Mouse (Mus musculus) telencephalon, adult 2 months (tissue): Measurements from ENCODE around the gene Atxn1.

ENCODE experiments used
- DNase-seq: peaks from one replicate; pipeline ENCODE4 v3.0.0-alpha.2; 2011; ENCODE audit warnings: low read depth, low spot score

Atxn1 gene

DNA sequence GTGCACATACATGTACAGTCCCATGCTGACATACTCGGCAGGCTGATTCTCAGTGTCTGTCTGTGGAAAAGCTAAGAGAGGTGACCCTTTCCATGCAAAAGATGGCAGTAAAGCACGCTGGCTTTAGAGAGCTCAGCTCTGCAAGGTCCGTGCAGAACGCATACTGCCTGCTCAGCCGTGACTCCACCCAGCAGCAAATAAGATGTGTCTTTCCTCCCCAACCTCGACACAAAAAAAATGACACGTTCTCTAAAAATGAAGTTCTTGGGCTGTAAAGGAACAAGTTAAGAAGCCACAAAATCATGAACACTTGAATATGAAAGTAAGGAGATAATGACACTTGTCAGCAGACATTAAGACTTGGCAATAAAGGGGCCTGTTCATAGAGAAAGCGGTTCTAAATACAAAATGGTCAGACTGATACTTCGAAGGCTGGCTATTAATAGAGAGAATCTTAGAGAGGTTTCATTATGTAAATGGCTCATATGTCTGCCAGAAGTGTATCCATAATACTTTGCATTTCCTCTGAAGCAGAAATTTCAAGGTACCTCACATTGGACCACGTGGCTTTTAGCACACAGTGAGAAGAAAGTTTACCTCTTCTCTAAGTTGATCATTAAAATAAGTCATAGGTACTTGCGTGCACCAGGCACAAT lies 132.0 kb downstream of the Atxn1 start:
- no peak for DNase-seq

DNA sequence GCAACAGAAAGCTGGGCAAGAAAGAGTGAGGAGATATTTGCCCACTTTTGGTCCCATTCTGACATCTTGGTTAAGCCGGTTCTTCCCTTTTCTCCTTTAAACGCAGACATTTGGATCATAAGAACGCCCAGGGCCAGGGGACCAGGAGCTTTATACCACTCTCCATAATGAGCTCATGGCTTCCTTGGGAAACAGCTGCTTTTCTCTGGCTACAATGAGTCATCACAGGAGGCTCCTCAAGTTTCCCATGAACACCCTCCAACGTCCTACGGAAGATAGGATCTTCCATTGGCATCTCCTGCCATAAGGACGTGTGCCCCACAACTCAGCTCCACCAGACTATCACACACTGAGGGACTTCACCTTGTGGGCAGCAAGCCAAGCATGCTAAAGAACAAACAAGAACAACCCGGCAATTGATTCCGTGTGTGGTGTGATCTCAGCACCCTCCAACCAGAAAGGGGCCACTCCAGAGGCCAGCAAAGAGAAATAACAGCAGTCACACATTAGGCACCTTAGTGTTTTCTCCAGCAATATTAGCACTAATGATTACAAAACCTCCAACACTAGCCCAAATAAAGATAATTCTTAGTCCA lies 135.4 kb downstream of the Atxn1 start:
- no peak for DNase-seq

DNA sequence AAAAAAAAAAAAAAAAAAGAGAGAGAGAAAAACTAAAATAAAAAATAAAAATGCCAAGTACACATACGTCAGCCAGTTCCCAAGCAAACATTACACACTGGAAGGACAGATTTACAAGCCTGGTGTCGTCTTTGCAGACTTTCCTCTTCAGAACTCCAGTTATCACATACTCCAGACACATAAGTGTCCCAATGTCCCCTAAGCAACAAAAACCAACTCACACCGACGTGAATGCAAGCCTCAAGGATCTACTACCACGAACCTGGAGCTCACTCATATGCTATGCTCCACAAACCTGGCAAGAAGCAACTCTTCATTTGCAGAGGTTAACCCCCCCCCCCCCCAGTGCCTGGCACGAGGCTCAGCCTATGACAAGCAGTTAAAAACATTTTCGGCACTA lies 136.8 kb downstream of the Atxn1 start:
- no peak for DNase-seq

DNA sequence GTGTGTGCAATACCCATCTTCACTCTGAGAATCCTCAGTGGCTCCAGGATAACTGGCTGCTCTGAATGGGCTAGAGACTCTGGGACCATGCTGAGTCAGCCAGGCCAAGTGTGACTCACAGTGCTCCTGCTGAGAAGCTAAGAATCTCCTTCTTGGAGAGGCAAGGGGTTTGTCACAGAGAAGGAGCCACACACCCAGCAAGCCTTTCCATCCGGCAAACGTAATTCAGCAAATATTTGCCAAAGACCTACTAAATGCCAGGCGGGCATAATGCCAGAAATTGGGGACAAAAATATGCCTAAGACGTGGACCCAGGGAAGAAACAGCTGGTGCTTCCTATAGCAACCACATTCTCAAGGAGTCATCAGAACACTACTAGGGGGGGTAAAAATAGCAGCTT lies 137.2 kb downstream of the Atxn1 start:
- DNase-seq = no peak

DNA sequence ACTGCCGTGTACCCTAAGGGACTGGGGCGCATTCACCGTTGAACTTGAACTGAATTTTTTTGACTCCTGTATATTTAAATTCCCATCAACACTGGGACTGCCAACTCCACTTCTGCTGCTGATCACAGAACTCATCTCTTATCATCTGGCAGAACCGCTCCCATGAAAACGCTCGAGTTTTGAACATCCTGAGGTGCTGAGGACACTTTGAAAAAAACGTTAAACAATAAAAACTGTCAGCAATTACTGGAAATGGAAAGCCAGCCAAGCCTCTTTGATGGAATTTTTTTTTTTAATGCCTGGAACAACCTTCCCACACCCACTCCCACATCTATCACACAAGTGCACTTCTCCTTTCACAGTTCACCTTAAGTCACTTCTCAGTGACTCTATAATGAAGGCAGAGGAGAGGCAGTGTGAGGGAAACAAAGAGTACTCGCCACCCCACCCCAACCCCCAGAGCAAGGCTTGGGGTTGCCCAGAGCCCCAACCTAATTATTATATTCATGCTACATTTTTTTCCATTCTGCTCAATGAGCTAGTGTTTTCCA lies 137.7 kb downstream of the Atxn1 start:
- no peak for DNase-seq

DNA sequence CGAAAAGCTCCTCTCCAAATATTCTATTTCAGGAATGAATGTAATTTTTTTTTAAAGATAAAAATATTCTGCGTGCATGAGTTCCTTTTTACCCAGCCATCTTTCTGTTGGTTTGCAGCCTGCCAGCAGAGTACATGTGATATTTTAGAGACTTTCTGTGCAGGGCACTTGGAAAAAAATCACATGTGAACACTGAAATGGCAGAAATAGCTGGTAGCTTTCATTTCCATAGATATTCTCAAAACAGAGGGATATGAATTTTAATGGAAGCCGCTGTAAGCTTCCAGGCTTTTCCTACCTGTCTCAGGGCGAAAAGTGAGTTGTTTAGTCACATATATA lies 142.3 kb downstream of the Atxn1 start:
- no peak for DNase-seq

DNA sequence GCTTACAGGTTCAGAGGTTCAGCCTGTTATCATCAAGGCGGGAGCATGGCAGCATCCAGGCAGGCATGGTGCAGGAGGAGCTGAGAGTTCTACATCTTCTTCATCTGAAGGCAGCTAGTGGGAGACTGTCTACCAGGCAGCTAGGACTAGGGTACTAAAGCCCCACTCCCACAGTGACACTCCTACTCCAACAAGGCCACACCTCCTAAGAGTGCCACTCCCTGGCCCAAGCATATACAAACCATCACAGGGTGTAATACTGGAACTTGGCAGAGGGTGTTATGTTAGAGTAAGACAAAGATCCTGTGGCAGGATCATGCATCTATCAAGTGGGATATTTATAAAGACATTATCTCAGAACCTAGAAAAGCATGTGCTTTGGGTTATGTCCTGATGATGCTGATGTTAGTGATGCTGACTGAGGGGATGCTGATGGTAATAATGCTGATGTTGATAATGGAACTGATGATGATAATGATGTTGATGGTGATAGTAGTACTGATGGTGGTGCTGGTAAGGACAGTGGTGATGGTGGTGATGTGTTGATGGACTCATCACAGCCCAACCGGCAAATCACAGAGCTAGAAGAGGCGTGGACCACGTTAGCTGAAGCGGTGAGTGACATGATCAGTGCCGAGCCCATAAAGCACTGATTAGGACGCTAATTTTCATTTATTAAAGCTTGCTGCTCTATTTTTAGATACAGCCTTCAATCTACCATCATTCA lies 142.9 kb downstream of the Atxn1 start:
- DNase-seq = no peak

DNA sequence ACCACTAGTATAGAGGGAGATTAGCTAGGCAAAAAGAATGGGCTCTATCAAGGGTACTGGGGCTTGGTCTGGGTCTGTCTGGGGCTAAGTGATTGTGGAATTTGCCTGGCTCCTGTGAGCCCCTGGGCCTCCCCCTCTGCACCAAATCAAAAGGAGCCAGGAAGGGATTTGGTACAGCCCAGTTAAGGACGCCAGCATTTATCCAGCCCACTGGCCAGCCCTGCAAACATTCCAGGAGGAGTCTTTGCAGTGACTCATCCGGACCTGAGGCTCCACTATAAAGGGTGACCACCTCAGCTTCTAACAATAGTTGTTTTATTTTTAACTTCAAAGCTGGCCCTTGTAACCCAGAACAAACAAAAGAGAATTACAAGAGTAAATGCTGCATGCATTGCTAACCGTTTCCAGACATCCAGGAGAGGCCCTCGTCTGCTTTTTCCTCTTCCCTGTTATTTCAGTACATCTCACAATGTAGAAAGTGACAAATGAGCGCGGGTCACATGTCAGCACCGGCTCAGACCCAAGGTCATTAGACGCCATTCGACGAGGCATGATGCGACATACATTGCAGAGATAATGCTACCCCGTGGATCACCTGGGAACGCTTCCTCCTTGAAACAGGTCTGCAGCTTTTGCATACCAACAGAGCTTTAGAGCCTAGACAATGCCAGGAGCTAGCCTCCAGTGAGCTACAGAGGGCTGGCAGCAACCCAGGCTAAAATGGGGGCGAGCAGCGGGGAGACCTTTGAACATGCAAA lies 144.2 kb downstream of the Atxn1 start:
- no peak for DNase-seq

DNA sequence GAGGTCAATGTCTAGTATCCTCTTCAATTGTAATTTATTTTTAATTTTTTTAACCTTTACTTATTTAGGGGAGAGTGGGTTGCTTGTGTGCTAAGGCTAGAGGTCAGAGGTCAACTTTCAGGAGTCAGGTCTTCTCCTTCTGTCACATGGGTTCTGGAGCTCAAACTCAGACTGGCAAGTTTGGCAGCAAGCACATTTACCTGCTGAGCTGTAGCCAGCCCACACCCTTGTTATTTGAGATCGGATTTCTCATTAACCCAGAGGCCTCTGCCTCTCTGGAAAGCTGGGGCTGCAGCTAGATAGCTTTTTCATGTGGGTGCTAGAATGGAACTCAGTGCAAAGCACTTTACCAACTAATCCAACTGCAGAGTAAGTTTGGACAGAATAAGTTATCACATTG lies 148.1 kb downstream of the Atxn1 start:
- no peak for DNase-seq

DNA sequence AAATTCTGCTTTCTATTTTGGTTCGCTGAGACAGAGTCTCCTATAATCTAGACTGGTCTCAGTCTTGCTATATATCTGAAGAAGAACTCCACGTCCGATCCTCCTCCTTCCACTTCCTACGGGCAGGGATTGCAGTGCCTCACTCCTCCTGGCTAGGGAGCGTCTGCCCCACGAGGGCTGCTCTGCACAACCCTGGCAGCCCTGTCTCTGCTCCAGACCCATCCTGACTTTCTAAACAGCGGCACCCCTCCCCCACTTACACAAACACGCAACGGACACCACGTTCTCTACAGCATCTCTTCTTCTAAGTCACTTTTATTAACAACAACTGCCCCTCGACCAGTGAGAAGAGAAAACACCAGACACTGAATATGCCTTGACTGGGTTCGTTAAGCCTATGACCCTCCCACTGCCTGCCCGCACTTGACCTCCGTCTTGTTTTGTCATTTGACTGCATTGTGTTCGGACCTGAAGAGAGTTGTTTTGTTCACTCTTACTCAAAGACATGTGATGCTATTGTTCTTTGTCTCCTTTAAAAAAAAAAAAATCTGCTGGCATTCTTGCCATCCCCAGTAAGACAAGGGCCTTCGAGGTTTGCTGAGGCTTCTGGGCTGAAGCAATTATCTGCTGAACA lies 154.9 kb downstream of the Atxn1 start:
- DNase-seq = no peak

DNA sequence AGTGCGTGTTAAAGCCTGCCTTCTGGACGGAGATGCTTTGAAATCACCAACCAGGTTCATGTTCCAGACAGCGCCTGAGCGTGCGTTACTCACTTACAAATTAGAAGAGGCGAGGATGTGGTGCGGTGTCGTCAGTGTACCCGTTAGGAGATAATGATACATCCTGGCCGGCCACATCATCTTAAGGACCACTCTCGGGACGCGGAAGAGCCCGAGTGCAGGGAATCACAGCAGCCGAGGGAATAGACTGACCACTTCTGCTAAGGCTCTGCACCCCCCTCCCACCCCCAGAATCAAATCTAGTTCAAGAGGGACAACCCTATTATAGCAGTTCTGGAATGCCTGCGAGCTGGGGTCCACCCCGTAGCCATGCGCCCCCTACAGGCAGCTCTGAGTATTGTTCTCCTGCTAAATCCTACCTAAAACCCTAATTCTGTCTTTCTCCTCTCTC lies 157.2 kb downstream of the Atxn1 start:
- no peak for DNase-seq

DNA sequence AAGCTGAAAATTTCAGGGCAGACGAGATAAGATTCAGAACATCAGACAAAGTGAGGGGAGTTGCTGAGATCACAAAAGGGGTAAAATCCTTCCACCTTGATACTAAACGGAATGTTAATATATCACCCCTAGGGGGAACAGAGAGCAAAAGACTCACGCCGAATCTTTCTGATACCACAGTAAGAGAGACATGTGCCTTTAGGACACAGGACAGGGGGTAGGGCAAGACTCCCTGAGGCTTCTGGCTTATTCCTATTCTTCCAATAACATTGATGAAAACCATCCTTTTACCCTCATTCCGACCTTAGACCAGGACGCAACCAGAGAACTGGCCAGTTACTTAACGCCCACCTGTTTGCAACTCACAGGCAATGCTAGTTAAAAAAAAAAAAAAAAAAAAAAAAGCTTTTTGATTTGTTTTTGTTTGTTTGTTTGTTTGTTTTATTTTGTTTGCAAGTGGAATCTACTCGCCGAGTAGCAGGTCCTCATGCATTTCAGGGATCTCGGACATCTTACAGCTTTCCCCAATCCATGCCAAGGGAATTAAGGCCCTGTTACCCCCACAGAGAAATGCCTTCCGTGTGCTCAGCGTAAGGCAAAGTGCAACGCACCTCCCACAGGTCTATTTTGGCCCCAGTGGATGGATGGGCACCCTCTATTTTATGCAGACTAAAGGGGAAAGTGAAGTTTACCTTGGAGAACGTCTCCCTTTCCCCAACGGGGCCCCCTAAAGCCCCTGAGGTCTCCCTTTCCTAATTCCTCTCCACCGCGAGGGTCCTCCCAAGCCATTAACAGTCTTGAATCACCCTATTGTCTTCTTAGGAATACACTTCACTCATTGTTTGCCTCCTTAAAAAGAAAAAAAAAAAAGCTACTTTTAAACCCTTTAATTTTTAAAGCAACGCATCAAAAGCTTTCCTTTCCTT lies 157.9 kb downstream of the Atxn1 start:
- DNase-seq = no peak

DNA sequence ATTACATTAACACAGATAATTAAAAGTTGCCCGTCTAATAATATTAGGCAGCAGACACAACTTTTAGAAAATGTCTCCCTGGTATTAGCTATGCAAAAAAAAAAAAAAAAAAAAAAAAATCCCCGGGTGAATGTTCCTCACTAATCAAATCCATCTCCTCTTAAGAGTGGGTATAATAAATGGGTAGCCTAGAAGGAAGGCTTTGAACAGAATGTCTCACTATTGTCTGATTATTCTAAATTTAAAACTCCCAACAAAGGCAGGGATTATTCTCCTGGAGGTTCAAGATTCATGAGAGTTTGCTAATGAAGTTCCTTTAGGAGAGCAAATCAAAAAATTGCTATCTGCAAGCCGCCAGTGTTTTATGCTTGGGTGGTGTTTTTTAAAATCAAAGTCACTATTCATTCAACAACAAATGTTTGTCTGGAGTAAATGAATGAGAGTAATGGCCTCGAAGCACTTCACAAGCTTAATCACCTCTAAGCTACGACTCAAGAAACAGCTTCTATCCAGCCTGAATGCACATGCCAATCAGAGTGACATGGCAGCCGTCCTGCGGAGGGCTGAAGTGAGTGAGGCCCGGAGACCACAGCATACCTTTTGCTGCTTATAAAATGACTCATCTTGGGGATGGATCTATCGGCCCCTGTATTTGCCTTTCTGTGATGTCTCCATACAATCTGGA lies 158.8 kb downstream of the Atxn1 start:
- no peak for DNase-seq

DNA sequence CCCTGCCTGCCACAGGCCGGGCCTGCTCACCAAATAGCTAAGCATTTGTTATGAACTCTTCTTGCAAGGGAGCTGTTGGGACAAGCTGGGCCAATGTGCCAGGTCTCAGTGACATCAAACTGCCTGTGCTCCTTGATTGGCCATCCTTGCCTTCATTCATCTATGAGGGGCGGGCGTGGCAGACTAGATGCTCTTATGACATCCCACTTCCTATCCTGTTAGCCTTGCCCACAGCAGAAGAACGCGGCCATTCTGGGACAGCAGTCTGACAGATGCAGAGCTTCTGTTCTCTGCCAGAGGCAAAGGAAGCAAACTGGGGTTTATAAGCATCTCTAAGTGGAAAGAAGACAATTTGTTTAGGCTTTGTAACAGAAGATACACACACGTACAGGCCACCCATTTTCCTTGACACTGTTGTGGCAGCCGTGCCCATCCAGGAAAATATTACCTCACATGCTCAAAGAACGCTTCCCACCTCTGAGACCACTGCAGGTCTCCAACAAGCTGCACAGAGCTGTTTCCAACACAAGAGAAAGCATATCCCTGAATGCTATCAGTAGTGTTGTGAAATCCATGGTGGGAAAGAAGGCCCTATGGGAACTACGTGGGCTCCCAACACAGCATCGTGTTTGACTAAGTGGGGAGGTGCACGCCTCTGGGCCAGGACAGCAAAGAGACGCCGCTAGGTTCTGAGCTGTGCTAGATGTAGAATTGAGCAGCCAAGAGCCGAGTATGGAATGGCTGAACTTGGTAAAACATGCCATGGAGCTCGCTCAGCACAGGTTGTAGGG lies 162.0 kb downstream of the Atxn1 start:
- no peak for DNase-seq

DNA sequence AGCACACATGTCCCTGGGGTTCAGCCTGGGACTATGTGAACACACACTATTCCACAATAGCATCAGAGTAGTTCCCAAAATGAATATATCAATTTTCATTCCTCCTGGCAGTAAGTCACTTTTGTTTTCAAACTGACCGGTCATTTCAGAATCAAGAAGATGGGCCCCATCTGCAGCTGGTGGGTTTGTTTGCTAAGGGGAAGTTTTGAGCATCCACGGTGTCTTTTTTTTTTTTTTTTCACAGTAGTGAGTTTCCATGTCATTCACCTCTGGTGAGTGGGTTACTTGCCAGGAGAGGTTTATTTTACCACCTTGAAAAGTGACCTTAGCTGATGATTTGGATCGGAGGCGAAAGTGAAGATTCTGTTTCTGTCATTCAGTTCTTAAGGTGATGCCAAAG lies 166.6 kb downstream of the Atxn1 start:
- DNase-seq = no peak

DNA sequence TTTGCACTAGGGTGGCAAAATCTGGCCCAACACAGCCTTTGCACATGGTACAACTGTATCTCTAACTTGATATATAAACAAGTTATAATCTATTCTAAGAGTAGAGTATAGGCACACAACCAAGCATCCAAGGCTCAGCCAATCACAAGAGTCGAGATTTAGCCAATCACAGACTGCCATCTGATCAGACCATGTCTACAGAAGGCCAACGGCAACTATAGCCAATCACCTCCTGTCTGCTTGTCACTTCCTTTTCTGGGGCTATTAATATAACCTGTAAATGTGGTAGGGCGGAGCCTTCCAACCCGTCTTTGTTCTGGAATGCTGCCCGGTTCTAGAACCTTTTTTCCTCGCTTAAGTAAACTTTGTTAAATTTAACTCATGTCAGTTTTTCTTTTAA lies 167.1 kb downstream of the Atxn1 start:
- no peak for DNase-seq

DNA sequence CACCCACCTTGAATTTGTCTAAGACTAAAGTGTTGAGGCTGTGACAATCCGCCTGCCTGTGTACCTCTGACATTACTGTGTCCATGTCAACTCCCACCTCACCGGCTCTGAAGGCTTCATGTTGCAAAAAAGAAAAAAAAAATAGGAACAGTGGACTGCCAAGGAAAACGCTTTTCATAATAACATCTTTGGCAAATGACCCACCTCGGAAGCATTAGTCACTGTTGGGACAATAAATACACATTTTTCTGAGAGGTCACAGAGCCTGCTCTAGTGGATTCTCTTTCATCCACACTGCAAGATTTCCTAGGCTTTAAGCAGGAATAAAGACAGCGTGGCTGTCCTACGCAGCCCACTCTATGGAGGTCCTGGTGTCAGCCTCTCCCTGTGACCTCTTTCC lies 168.5 kb downstream of the Atxn1 start:
- DNase-seq = no peak

DNA sequence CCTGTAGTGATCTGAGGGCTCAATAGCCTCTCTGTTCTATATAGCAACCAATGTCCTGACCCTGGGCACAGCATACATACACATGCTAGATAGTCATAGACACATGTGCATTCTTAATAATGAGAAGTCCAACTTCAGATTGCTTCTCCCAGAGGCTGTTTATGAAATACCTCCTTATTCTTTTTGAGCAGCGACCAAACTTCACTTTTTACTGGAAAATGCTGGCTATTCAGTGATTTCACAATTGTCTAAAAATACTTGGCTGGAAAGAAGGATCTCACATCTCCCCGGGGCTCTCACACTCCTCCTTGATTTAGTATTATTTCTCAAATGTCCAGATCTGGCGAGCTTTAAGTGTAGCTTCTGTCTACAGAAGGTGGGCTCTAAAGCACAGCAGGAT lies 171.0 kb downstream of the Atxn1 start:
- DNase-seq = no peak

DNA sequence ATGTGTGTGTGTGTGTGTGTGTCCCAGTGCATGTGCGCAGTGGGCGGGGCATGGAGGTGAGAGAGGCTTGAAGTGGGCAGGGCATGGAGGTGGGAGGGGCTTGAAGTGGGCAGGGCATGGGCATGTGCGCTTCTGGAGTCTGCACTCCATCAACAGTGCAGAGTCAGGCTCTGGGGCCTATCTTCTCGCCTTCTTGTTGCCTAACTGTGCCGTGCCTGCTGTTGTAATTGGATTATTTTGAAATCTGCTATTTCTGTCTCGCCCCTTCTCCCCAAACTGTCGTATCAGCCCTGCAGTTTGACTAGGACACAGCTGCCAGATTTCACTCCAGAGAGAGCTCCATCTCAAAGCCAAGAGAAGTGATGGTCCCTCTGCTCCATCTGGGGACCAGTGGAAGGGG lies 178.4 kb downstream of the Atxn1 start:
- DNase-seq = no peak
